Mouse (Mus musculus): Measurements from ENCODE around the gene Hoxb5.

Gene Hoxb5

GRCm38 (mm10) chr11:96342576-96342930 is 39.4 kb downstream of the Hoxb5 start:
- DNase-seq: no peak

DNA sequence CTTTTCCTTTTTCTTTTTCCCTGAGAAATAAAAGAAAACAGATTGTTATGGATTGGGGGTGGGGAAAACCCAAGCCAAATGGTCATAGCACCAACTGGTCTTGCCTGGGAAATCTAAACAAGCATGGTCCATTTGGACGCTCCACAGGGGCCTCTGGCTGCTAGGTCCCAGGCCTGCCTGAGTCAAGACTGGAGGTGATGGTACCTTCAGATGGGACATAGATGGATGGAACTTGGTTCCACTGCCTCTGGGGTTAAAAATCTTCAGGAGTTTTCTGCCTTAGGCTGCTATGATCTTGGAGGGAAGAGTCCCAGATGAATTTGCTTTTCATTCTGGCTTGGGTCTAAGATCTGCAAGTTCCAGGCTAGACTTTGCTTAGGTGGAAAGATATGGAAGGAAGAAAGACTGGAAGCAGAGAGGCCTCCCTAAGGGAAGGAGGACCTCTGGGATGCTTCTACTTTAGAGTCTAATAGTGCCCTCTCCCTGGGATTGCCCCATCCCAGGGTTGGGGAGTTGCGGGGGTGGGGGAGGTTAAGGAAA is 40.1 kb downstream of the Hoxb5 start:
- DNase-seq: peak; percentile 34

- DNase-seq: peak; percentile 49
Observed at GRCm38 (mm10) chr11:96344061-96344877, 41.1 kb downstream of the Hoxb5 start.

DNA sequence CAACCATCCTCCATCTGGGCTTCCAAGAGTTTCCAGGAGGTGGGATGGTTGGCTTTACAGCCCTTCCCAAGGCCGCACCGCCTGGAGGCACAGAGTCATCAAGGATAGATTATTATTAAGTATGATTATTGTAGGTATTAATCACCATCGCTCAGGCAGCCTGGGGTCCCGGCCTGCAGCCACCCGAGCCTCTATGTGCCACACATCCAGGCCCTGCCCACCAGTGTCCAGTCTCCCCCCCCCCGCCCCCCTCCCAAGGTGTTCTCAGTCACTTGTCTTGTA is 41.7 kb downstream of the Hoxb5 start:
- DNase-seq: no peak

DNA sequence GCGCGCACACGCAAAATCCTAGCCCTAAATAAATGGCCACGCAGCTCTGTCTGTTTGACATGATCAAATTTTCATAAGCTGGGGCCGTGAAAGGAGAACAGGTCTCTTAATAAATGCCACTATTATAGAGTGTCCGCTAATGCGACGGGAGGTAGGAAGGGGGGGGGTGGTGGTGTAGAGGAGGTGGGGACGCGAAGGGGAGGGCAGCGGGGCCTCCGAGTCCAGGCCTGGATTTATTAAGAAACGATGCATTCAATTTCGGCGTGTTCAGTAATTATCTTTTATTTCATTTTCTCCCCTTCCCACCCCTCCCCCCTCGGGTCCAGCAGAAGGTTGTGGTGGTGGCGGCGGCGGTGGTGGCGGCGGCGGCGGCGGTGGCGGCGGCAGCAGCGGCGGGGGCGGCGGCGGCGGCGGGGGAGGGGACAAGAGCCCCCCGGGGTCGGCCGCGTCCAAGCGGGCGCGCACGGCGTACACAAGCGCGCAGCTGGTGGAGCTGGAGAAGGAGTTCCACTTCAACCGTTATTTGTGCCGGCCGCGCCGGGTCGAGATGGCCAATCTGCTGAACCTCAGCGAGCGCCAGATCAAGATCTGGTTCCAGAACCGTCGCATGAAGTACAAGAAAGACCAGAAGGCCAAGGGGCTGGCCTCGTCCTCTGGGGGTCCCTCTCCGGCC is 42.2 kb downstream of the Hoxb5 start:
- DNase-seq: peak; percentile 50

- DNase-seq: peak; percentile 75
Observed at GRCm38 (mm10) chr11:96345893-96346806, 43.0 kb downstream of the Hoxb5 start.

- peak; percentile 68 for DNase-seq
Observed at GRCm38 (mm10) chr11:96346916-96347520, 43.9 kb downstream of the Hoxb5 start.

- DNase-seq: no peak
Observed at GRCm38 (mm10) chr11:96347717-96348116, 44.6 kb downstream of the Hoxb5 start.

GRCm38 (mm10) chr11:96348141-96348928 is 45.2 kb downstream of the Hoxb5 start:
- peak; percentile 89 for DNase-seq

- no peak for DNase-seq
Observed at GRCm38 (mm10) chr11:96348988-96349387, 45.9 kb downstream of the Hoxb5 start.

GRCm38 (mm10) chr11:96349491-96350340 is 46.6 kb downstream of the Hoxb5 start:
- peak; percentile 68 for DNase-seq

DNA sequence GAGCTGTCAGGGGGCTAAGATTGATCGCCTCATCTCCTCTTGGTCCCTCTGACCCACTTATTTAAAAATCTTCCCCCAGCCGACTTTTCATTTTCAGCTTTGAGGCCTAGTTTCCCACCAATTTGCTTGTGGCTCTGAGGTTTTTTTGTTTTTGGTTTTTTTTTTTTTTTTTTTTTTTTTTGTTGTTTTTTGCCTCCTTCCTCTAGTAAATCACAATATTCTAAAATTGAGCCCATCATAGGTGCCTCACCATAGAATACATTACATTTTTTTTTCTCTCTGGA is 47.1 kb downstream of the Hoxb5 start, which contains the start of gene Hoxb2:
Hoxb2 (plus strand) TSS at position 185 of the 284 bp plus-strand sequence.
- DNase-seq: no peak

DNA sequence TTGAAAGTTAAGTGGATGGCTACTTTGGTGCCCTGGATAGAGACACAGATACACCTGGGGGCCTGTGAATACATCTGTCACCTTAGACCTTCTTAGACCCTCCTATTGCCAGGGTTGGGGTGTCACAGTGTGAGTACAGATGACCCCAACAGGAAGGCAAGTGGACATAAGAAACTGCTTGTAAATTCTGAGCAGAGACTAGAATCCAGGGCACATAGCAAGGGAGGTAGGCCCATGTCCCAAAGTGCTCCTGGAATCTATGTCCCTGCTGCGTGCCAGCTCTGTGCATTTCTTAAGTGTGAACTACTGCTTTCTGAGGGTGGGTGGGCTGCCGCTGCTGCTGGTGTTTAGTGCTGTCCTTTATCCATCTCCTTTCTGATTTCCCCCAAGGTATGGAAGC is 47.7 kb downstream of the Hoxb5 start:
- DNase-seq: no peak

- DNase-seq: peak; percentile 76
Observed at GRCm38 (mm10) chr11:96351312-96351711, 48.2 kb downstream of the Hoxb5 start.

DNA sequence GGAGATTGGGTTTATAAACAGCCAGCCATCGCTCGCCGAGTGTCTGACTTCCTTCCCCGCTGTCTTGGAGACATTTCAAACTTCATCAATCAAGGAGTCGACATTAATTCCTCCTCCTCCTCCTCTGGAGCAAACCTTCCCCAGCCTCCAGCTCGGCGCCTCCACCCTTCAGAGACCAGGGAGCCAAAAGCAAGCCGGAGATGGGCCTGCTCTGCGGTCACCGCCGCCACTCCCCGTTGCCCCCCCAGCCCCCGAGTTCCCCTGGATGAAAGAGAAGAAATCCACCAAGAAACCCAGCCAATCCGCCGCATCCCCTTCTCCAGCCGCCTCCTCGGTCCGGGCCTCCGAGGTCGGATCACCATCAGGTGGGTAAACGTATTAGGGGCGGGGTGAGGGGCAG is 48.7 kb downstream of the Hoxb5 start:
- peak; percentile 85 for DNase-seq

DNA sequence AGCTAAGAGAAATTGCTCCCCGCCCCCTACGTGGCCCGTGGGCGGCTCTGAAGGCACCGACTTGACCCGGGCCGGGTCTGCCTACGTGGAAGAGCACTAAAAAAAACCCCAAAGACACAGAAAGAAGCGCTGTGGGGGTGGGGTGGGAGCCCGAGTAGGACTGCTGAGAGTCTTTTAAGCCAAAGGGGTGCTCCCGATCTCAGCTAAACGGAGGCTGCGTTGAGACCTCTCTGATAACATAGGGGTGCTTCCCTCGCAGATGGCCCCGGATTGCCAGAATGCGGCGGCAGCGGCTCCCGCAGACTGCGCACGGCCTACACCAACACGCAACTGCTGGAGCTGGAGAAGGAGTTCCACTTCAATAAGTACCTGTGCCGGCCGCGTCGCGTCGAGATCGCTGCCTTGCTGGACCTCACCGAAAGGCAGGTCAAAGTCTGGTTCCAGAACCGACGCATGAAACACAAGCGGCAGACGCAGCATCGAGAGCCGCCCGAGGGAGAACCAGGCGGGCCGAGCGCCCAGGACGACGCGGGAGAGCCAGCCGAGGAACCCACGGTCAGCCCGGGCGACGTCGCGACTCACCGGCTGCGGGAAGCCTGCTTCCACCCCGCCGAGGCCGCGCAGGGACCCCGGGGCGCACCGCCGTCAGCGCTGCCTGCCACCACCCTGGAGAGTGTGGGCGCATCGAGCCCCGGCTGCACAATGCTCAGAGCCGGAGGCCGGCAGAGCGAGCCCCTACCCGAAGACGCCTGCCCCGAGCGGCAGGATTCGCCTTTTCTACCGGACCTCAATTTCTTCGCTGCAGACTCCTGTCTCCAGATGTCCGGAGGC is 49.8 kb downstream of the Hoxb5 start:
- DNase-seq: peak; percentile 86

GRCm38 (mm10) chr11:96353522-96353841 is 50.3 kb downstream of the Hoxb5 start:
- peak; percentile 28 for DNase-seq

GRCm38 (mm10) chr11:96353939-96354338 is 50.8 kb downstream of the Hoxb5 start:
- DNase-seq: no peak

GRCm38 (mm10) chr11:96354376-96354775 is 51.2 kb downstream of the Hoxb5 start:
- DNase-seq: peak; percentile 63

- DNase-seq: no peak
Observed at GRCm38 (mm10) chr11:96354801-96355311, 51.7 kb downstream of the Hoxb5 start.

All from kidney, adult 9 months (tissue).